Mouse (Mus musculus) megakaryocyte, embryonic 14.5 days (primary cell): ENCODE measurements at regions not wholly inside any gene's neighbourhood (a gene's known extent, or its start where the extent isn't known, plus 50 kb on each side); places are given as distances from the start of the nearest gene placed in this dataset.

Experiments
- FLI1 ChIP-seq: IDR thresholded peaks from 2 replicates; pipeline ENCODE4 v1.6.1; 2012; ENCODE audit warnings: low read length, inconsistent platforms, mixed read lengths
- GATA1 ChIP-seq: IDR thresholded peaks from 3 replicates; pipeline ENCODE4 v1.6.1; 2012; ENCODE audit warnings: mixed read lengths, low read length, inconsistent platforms, borderline replicate concordance

DNA sequence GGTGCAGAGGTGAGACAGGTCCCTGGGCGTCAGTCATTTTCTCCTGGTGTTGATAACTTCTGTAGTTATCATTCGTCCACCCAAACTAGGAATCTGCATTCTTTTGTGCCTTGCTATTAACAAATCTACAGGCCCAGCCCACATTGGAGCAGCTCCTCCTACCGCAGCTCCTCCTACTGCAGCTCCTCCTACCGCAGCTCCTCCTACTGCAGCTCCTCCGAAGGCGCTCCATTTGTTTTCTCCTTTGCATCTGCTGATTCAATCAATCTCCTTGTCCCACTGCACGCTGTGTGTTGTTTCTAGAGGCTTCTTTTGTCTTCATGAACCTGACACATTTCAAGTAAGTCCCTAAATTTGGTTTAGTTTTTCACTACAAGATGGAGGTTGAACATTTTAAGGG lies 248.2 kb upstream of the Arglu1 start:
- no peak for TF ChIP-seq GATA1
- TF ChIP-seq FLI1 = no peak
